ENCODE assay signal across 8 mouse cellular contexts in the genomic region with DNA sequence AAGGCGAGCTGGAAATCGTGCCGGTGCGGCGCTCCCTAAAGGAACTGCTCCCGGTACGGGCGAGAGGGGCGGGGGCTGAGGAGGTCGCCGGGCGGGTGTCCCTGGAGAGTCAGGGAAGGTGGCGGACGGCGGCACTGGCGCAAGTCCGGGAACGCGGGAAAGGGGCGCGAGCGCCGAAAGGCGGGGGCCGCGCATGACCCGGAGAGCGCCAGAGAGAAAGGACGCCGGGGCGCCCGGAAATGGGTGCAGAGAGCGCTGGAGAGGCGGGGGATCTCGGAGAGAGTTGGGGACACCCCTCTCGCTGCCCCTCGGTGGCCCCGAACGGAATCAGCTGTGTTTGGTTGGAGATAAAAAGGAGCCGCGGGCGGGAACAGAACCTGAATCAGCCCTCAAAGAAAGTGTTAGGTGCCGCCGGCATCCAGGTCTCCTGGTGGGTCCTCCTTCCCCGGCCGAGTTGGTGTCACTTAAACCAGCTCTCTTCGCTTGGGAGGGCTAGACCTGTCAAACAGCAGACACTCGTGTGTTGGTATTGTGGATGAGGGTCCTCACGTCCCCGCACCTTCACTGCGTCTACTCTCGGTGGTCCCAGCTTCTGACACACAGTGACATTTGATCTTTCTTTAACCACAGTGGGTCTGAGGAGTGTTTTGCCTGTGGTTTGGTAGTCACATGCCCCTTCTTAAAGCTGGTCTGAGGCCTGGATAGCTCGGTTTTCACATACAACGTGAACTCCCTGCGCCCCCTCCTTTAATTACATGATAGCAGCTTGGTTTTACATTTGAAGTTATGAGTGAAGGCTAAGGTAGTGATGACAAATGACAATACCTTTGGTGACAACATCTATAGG. TPM values are rescaled to one million over a fixed set of nuclear protein-coding genes. Genes with fewer than 3 reads are reported as not detected.
DNase-seq lines count a peak whose midpoint lies in the region; ATAC-seq and TF ChIP-seq lines count a peak whose summit lies in the region.

No protein-coding gene starts in this region.

- no peaks in the 10 kb centered on the region for H3K27me3 ChIP-seq in heart, embryonic 10.5 days (ENCODE audit: insufficient read depth, poor library complexity, severe bottlenecking)
- H3K27me3 ChIP-seq in C2C12 (ENCODE audit: control insufficient read depth, insufficient read depth, insufficient read length): no peaks in the 10 kb centered on the region
- no peaks in the 10 kb centered on the region for H3K27me3 ChIP-seq in hindbrain, embryonic 15.5 days
- H3K27me3 ChIP-seq in midbrain, embryonic 11.5 days (ENCODE audit: control insufficient read depth, insufficient read depth, low read length): no peaks in the 10 kb centered on the region

- H3K27ac ChIP-seq in heart, embryonic 10.5 days: peak overlapping the region; percentile 99
- peak overlapping the region; percentile 82 for H3K27ac ChIP-seq in hindbrain, embryonic 15.5 days (replicated peaks)
- H3K27ac ChIP-seq in midbrain, embryonic 11.5 days (ENCODE audit: low read depth, low read length): peak overlapping the region; percentile 66; the same call in 1 of the 2 replicates

- H3K79me3 ChIP-seq in C2C12 (ENCODE audit: low read depth): peaks cover 9% of the 10 kb centered on the region

- H3ac ChIP-seq in C2C12 (ENCODE audit: control insufficient read depth, insufficient read length, low read depth): peak overlapping the region; percentile 99

- ATAC-seq in hindbrain, embryonic 15.5 days (ENCODE audit: low FRiP score, low read depth): peak; percentile 73
- peak; percentile 82 for ATAC-seq in midbrain, embryonic 11.5 days (ENCODE audit: low FRiP score)

- H3K4me1 ChIP-seq in heart, embryonic 10.5 days: peaks cover 24% of the 10 kb centered on the region
- H3K4me1 ChIP-seq in hindbrain, embryonic 15.5 days (replicated peaks): peaks cover 16% of the 10 kb centered on the region
- H3K4me1 ChIP-seq in midbrain, embryonic 11.5 days (ENCODE audit: control insufficient read depth, insufficient read depth, low read length): peaks cover 7% of the 10 kb centered on the region; the same call in 1 of the 2 replicates

- H3K9ac ChIP-seq in hindbrain, embryonic 15.5 days: peak overlapping the region; percentile 78
- peak overlapping the region; percentile 75 for H3K9ac ChIP-seq in midbrain, embryonic 11.5 days (ENCODE audit: low read length)

- H3K4me2 ChIP-seq in hindbrain, embryonic 15.5 days: peak overlapping the region; percentile 65
- H3K4me2 ChIP-seq in midbrain, embryonic 11.5 days: peak overlapping the region; percentile 68

- DNase-seq in heart, embryonic 10.5 days (ENCODE audit: low spot score): no peak
- DNase-seq in heart, adult 8-10 months (ENCODE audit: low spot score): no peak
- DNase-seq in c-Kit-positive CD71-positive TER-119-negative erythroid progenitor cells, embryonic 14.5 days (ENCODE audit: low read depth): peak; percentile 62
- DNase-seq in midbrain, embryonic 11.5 days (ENCODE audit: low spot score, missing footprints): peak; percentile 94
- no peak for DNase-seq in right cerebral cortex, postnatal 14 days
- DNase-seq in cerebellum, postnatal 10 days: no peak

- peaks cover 29% of the 10 kb centered on the region for H3K36me3 ChIP-seq in heart, embryonic 10.5 days
- H3K36me3 ChIP-seq in C2C12 (ENCODE audit: control insufficient read depth, insufficient read depth): peaks cover 34% of the 10 kb centered on the region
- H3K36me3 ChIP-seq in hindbrain, embryonic 15.5 days: peaks cover 11% of the 10 kb centered on the region
- peaks cover 4% of the 10 kb centered on the region; the same call in 1 of the 2 replicates for H3K36me3 ChIP-seq in midbrain, embryonic 11.5 days (ENCODE audit: control insufficient read depth, insufficient read depth, low read length)

- 2% methylated on average over 54 of the region's 55 CpGs for WGBS in heart, embryonic 10.5 days
- 1% methylated on average over 55 of the region's 55 CpGs for WGBS in hindbrain, embryonic 15.5 days
- WGBS in midbrain, embryonic 11.5 days: 2% methylated on average over 55 of the region's 55 CpGs

- H3K9me3 ChIP-seq in heart, embryonic 10.5 days: no peaks in the 10 kb centered on the region
- H3K9me3 ChIP-seq in hindbrain, embryonic 15.5 days: no peaks in the 10 kb centered on the region
- no peaks in the 10 kb centered on the region for H3K9me3 ChIP-seq in midbrain, embryonic 11.5 days (ENCODE audit: control insufficient read depth, low read length)

- TF ChIP-seq CTCF in C2C12 (IDR thresholded peaks at IDR 0.05; ENCODE audit: control insufficient read depth, insufficient read depth, insufficient read length): no peak

- peaks cover 35% of the 10 kb centered on the region for H3K79me2 ChIP-seq in C2C12 (ENCODE audit: control insufficient read depth, insufficient read depth)

- H3K4me3 ChIP-seq in heart, embryonic 10.5 days: peak overlapping the region; percentile 99
- peak overlapping the region; percentile 85 for H3K4me3 ChIP-seq in C2C12 (ENCODE audit: insufficient read depth, poor library complexity, severe bottlenecking)
- peak overlapping the region; percentile 57 for H3K4me3 ChIP-seq in hindbrain, embryonic 15.5 days
- peak overlapping the region; percentile 71 for H3K4me3 ChIP-seq in midbrain, embryonic 11.5 days (ENCODE audit: low read depth, low read length)

TF ChIP-seq in C2C12, 6 proteins besides CTCF, POLR2A, EP300 and RAD21:
- no peak for TF ChIP-seq MYOG (IDR thresholded peaks at IDR 0.05; ENCODE audit: control insufficient read depth, extremely low read depth, insufficient read length)
- no peak for TF ChIP-seq MAX (IDR thresholded peaks at IDR 0.05)
- no peak for TF ChIP-seq CEBPB (IDR thresholded peaks at IDR 0.05; ENCODE audit: low read depth)
- no peak for TF ChIP-seq FOSL1 (IDR thresholded peaks at IDR 0.05; ENCODE audit: insufficient read depth, low read length, poor library complexity, severe bottlenecking)
- TF ChIP-seq MYOD1 (IDR thresholded peaks at IDR 0.05; ENCODE audit: control insufficient read depth, insufficient read length, low read depth): no peak
- TF ChIP-seq USF1 (IDR thresholded peaks at IDR 0.05; ENCODE audit: low read depth): peak; percentile 51

RNA-seq across cellular contexts. Expression of a gene that starts 0.7 kb away (rescaled TPM):
- polyA plus RNA-seq in heart, embryonic 10.5 days (2016; fragmentation: Nextera tagmentation; extraction: Ambion mirVana): 11.2 and 11.6 TPM in 2 replicates
- total RNA-seq in heart, adult 8-10 months (2022): 1 to 10 TPM; 5.4 to 6.6 (median 5.6) TPM
- 3.6 TPM for polyA plus RNA-seq in C2C12 (2012; fragmentation: generic; extraction: Trizol)
- polyA plus RNA-seq in hindbrain, embryonic 15.5 days (2015; fragmentation: Nextera tagmentation; extraction: Ambion mirVana): 10.4 and 10.6 TPM in 2 replicates
- polyA plus RNA-seq in midbrain, embryonic 11.5 days (2014; fragmentation: Nextera tagmentation; extraction: Ambion mirVana): 10.8 and 11.0 TPM in 2 replicates

RNA-seq across cellular contexts. Expression of a gene that starts 29.4 kb away (rescaled TPM):
- 2.2 and 3.4 TPM in 2 replicates for polyA plus RNA-seq in heart, embryonic 10.5 days (2016; fragmentation: Nextera tagmentation; extraction: Ambion mirVana)
- under 1 TPM; 0.53 to 0.84 (median 0.74) TPM for total RNA-seq in heart, adult 8-10 months (2022)
- polyA plus RNA-seq in C2C12 (2012; fragmentation: generic; extraction: Trizol): 7.7 TPM
- polyA plus RNA-seq in hindbrain, embryonic 15.5 days (2015; fragmentation: Nextera tagmentation; extraction: Ambion mirVana): 32.2 and 32.4 TPM in 2 replicates
- 3.7 and 4.2 TPM in 2 replicates for polyA plus RNA-seq in midbrain, embryonic 11.5 days (2014; fragmentation: Nextera tagmentation; extraction: Ambion mirVana)

RNA-seq across cellular contexts. Expression of a gene that starts 42.1 kb away (rescaled TPM):
- polyA plus RNA-seq in heart, embryonic 10.5 days (2016; fragmentation: Nextera tagmentation; extraction: Ambion mirVana): 0.25 and 0.44 TPM in 2 replicates
- under 1 TPM in 2 of 4 experiments, not detected in 2; 0.22 to 0.38 TPM for total RNA-seq in heart, adult 8-10 months (2022)
- 0.05 TPM for polyA plus RNA-seq in C2C12 (2012; fragmentation: generic; extraction: Trizol)
- 0.22 and 0.35 TPM in 2 replicates for polyA plus RNA-seq in hindbrain, embryonic 15.5 days (2015; fragmentation: Nextera tagmentation; extraction: Ambion mirVana)
- 0.21 and 0.27 TPM in 2 replicates for polyA plus RNA-seq in midbrain, embryonic 11.5 days (2014; fragmentation: Nextera tagmentation; extraction: Ambion mirVana)

RNA-seq across cellular contexts. Expression of a gene that starts 49.4 kb away (rescaled TPM):
- 2.6 and 4.8 TPM in 2 replicates for polyA plus RNA-seq in heart, embryonic 10.5 days (2016; fragmentation: Nextera tagmentation; extraction: Ambion mirVana)
- under 1 TPM; 0.35 to 0.49 (median 0.43) TPM for total RNA-seq in heart, adult 8-10 months (2022)
- 0.05 TPM for polyA plus RNA-seq in C2C12 (2012; fragmentation: generic; extraction: Trizol)
- 0.39 and 0.73 TPM in 2 replicates for polyA plus RNA-seq in hindbrain, embryonic 15.5 days (2015; fragmentation: Nextera tagmentation; extraction: Ambion mirVana)
- 1.2 and 1.3 TPM in 2 replicates for polyA plus RNA-seq in midbrain, embryonic 11.5 days (2014; fragmentation: Nextera tagmentation; extraction: Ambion mirVana)

Comparison
In these comparisons a context has a peak if more than half of its experiments do, and no peak if none do; other contexts are left out.
1. DNase-seq: peak in c-Kit-positive CD71-positive TER-119-negative erythroid progenitor cells, embryonic 14.5 days (single experiment) and midbrain, embryonic 11.5 days (single experiment); none in heart, embryonic 10.5 days (single experiment), heart, adult 8-10 months (single experiment), right cerebral cortex, postnatal 14 days (single experiment) and cerebellum, postnatal 10 days (0 of 2).
2. Peak in every context shown above with its lines, with median percentiles within 50 percentile points of each other: H3K27ac ChIP-seq and H3K4me3 ChIP-seq.